Mouse (Mus musculus) cortical plate, adult 2 months (tissue): ENCODE results near the gene Fam50a.

ENCODE experiments used
- CTCF ChIP-seq: fragments of 200-500 bp; IDR thresholded peaks from 2 replicates; pipeline ENCODE4 v1.5.1; 2011; ENCODE audit warnings: mild to moderate bottlenecking, control low read depth, low read length; ENCODE audit not compliant: insufficient read depth; ENCODE audit errors: extremely low read depth
- POLR2A ChIP-seq: fragments of 200-500 bp; IDR thresholded peaks from 2 replicates; pipeline ENCODE4 v1.6.1; 2011; ENCODE audit warnings: mild to moderate bottlenecking, low read length, control low read depth; ENCODE audit not compliant: insufficient read depth; ENCODE audit errors: extremely low read depth

- TF ChIP-seq CTCF (no peak), POLR2A (no peak)
These were observed 31.6 kb upstream of the Fam50a start for GRCm38 (mm10) chrX:74281041-74281731.
